Mouse (Mus musculus): ENCODE results near the gene Fopnl. TPM values are rescaled to one million over a fixed set of nuclear protein-coding genes. Genes with fewer than 3 reads are reported as not detected.

Fopnl gene
- polyA plus RNA-seq, 1 experiment from 2014 or later = 147 TPM

- Histone ChIP-seq H3K9me3 (ENCODE audit: low read length) (no peaks in the 10 kb centered on the region), H3K27ac (ENCODE audit: low read length) (0 out of 2 replicates have a peak overlapping the region, but pooled peaks have one; percentile 15), H3K4me2 (replicated peaks; ENCODE audit: low read depth, low read length) (no peak overlapping the region), H3K4me1 (ENCODE audit: insufficient read depth, low read length) (peaks cover 16% of the 10 kb centered on the region), H3K4me3 (ENCODE audit: low read length) (no peak overlapping the region), H3K36me3 (ENCODE audit: insufficient read depth, low read length) (no peaks in the 10 kb centered on the region), H3K27me3 (ENCODE audit: insufficient read depth, low read length) (no peaks in the 10 kb centered on the region), H3K9ac (replicated peaks; ENCODE audit: low read length) (no peak overlapping the region)
- no peak for ATAC-seq (ENCODE audit: low FRiP score, low TSS enrichment)
- 70% methylated on average over 2 of the region's 2 CpGs for WGBS
These were observed 40.7 kb upstream of the Fopnl start for GRCm38 (mm10) chr16:14357859-14358258.

- H3K9me3 ChIP-seq (ENCODE audit: low read length) = no peaks in the 10 kb centered on the region
- no peak overlapping the region for H3K4me3 ChIP-seq (ENCODE audit: low read length)
- H3K27ac ChIP-seq (ENCODE audit: low read length) = no peak overlapping the region
- no peaks in the 10 kb centered on the region for H3K4me1 ChIP-seq (ENCODE audit: insufficient read depth, low read length)
- no peaks in the 10 kb centered on the region for H3K36me3 ChIP-seq (ENCODE audit: insufficient read depth, low read length)
- WGBS = 65% methylated on average over 5 of the region's 5 CpGs
- no peaks in the 10 kb centered on the region for H3K27me3 ChIP-seq (ENCODE audit: insufficient read depth, low read length)
- H3K9ac ChIP-seq (replicated peaks; ENCODE audit: low read length) = no peak overlapping the region
- no peak for ATAC-seq (ENCODE audit: low FRiP score, low TSS enrichment)
- no peak overlapping the region for H3K4me2 ChIP-seq (replicated peaks; ENCODE audit: low read depth, low read length)
These were observed 35.5 kb upstream of the Fopnl start for GRCm38 (mm10) chr16:14352663-14353062.

- no peak overlapping the region for H3K27ac ChIP-seq (ENCODE audit: low read length)
- H3K36me3 ChIP-seq (ENCODE audit: insufficient read depth, low read length) = no peaks in the 10 kb centered on the region
- no peak overlapping the region for H3K4me3 ChIP-seq (ENCODE audit: low read length)
- no peak for ATAC-seq (ENCODE audit: low FRiP score, low TSS enrichment)
- no peak overlapping the region for H3K4me2 ChIP-seq (replicated peaks; ENCODE audit: low read depth, low read length)
- H3K27me3 ChIP-seq (ENCODE audit: insufficient read depth, low read length) = no peaks in the 10 kb centered on the region
- H3K9ac ChIP-seq (replicated peaks; ENCODE audit: low read length) = no peak overlapping the region
- 74% methylated on average over 3 of the region's 3 CpGs for WGBS
- H3K9me3 ChIP-seq (ENCODE audit: low read length) = no peaks in the 10 kb centered on the region
- no peaks in the 10 kb centered on the region for H3K4me1 ChIP-seq (ENCODE audit: insufficient read depth, low read length)
These were observed 35.0 kb upstream of the Fopnl start for GRCm38 (mm10) chr16:14352234-14352633.

- H3K9ac ChIP-seq (replicated peaks; ENCODE audit: low read length) = no peak overlapping the region
- no peaks in the 10 kb centered on the region for H3K36me3 ChIP-seq (ENCODE audit: insufficient read depth, low read length)
- no peaks in the 10 kb centered on the region for H3K4me1 ChIP-seq (ENCODE audit: insufficient read depth, low read length)
- no peak for ATAC-seq (ENCODE audit: low FRiP score, low TSS enrichment)
- no peaks in the 10 kb centered on the region for H3K9me3 ChIP-seq (ENCODE audit: low read length)
- no peak overlapping the region for H3K27ac ChIP-seq (ENCODE audit: low read length)
- H3K4me2 ChIP-seq (replicated peaks; ENCODE audit: low read depth, low read length) = no peak overlapping the region
- H3K4me3 ChIP-seq (ENCODE audit: low read length) = no peak overlapping the region
- H3K27me3 ChIP-seq (ENCODE audit: insufficient read depth, low read length) = no peaks in the 10 kb centered on the region
These were observed 34.4 kb upstream of the Fopnl start for GRCm38 (mm10) chr16:14351571-14351970.

GRCm38 (mm10) chr16:14344967-14345366, 27.8 kb upstream of the Fopnl start:
- WGBS = 74% methylated on average over 3 of the region's 3 CpGs
- no peaks in the 10 kb centered on the region for H3K27me3 ChIP-seq (ENCODE audit: insufficient read depth, low read length)
- ATAC-seq (ENCODE audit: low FRiP score, low TSS enrichment) = no peak

GRCm38 (mm10) chr16:14328156-14328555, 11.0 kb upstream of the Fopnl start:
- no peaks in the 10 kb centered on the region for H3K4me1 ChIP-seq (ENCODE audit: insufficient read depth, low read length)
- no peak overlapping the region for H3K27ac ChIP-seq (ENCODE audit: low read length)
- no peaks in the 10 kb centered on the region for H3K9me3 ChIP-seq (ENCODE audit: low read length)
- no peaks in the 10 kb centered on the region for H3K36me3 ChIP-seq (ENCODE audit: insufficient read depth, low read length)
- WGBS = 56% methylated on average over 1 of the region's 1 CpGs
- H3K4me2 ChIP-seq (replicated peaks; ENCODE audit: low read depth, low read length) = no peak overlapping the region
- no peak for ATAC-seq (ENCODE audit: low FRiP score, low TSS enrichment)
- H3K9ac ChIP-seq (replicated peaks; ENCODE audit: low read length) = no peak overlapping the region
- H3K4me3 ChIP-seq (ENCODE audit: low read length) = no peak overlapping the region
- H3K27me3 ChIP-seq (ENCODE audit: insufficient read depth, low read length) = no peaks in the 10 kb centered on the region

More at GRCm38 (mm10) chr16:14344967-14345366, 27.8 kb upstream of the Fopnl start:
- Histone ChIP-seq H3K4me1 (ENCODE audit: insufficient read depth, low read length) (no peaks in the 10 kb centered on the region), H3K4me3 (ENCODE audit: low read length) (no peak overlapping the region), H3K9me3 (ENCODE audit: low read length) (no peaks in the 10 kb centered on the region), H3K4me2 (replicated peaks; ENCODE audit: low read depth, low read length) (no peak overlapping the region), H3K27ac (ENCODE audit: low read length) (no peak overlapping the region), H3K36me3 (ENCODE audit: insufficient read depth, low read length) (no peaks in the 10 kb centered on the region), H3K9ac (replicated peaks; ENCODE audit: low read length) (no peak overlapping the region)

- Histone ChIP-seq H3K9ac (replicated peaks; ENCODE audit: low read length) (no peak overlapping the region), H3K36me3 (ENCODE audit: insufficient read depth, low read length) (no peaks in the 10 kb centered on the region), H3K27me3 (ENCODE audit: insufficient read depth, low read length) (no peaks in the 10 kb centered on the region), H3K4me2 (replicated peaks; ENCODE audit: low read depth, low read length) (no peak overlapping the region), H3K9me3 (ENCODE audit: low read length) (no peaks in the 10 kb centered on the region), H3K4me1 (ENCODE audit: insufficient read depth, low read length) (peaks cover 10% of the 10 kb centered on the region), H3K27ac (ENCODE audit: low read length) (no peak overlapping the region), H3K4me3 (ENCODE audit: low read length) (no peak overlapping the region)
- no peak for ATAC-seq (ENCODE audit: low FRiP score, low TSS enrichment)
- 64% methylated on average over 1 of the region's 1 CpGs for WGBS
These were observed 3.3 kb upstream of the Fopnl start for GRCm38 (mm10) chr16:14320494-14320893.

- H3K4me3 ChIP-seq (ENCODE audit: low read length) = no peak overlapping the region
- no peak overlapping the region for H3K9ac ChIP-seq (replicated peaks; ENCODE audit: low read length)
- no peak overlapping the region for H3K27ac ChIP-seq (ENCODE audit: low read length)
- H3K9me3 ChIP-seq (ENCODE audit: low read length) = no peaks in the 10 kb centered on the region
- no peak for ATAC-seq (ENCODE audit: low FRiP score, low TSS enrichment)
- H3K27me3 ChIP-seq (ENCODE audit: insufficient read depth, low read length) = no peaks in the 10 kb centered on the region
- 84% methylated on average over 3 of the region's 3 CpGs for WGBS
- peaks cover 12% of the 10 kb centered on the region for H3K4me1 ChIP-seq (ENCODE audit: insufficient read depth, low read length)
- H3K36me3 ChIP-seq (ENCODE audit: insufficient read depth, low read length) = no peaks in the 10 kb centered on the region
- no peak overlapping the region for H3K4me2 ChIP-seq (replicated peaks; ENCODE audit: low read depth, low read length)
These were observed 2.5 kb upstream of the Fopnl start for GRCm38 (mm10) chr16:14319681-14320080.

- H3K36me3 ChIP-seq (ENCODE audit: insufficient read depth, low read length) = peaks cover 26% of the 10 kb centered on the region
- peaks cover 12% of the 10 kb centered on the region for H3K4me1 ChIP-seq (ENCODE audit: insufficient read depth, low read length)
- no peak overlapping the region for H3K4me2 ChIP-seq (replicated peaks; ENCODE audit: low read depth, low read length)
- 88% methylated on average over 7 of the region's 7 CpGs for WGBS
- H3K27ac ChIP-seq (ENCODE audit: low read length) = no peak overlapping the region
- no peak for ATAC-seq (ENCODE audit: low FRiP score, low TSS enrichment)
- no peak overlapping the region for H3K9ac ChIP-seq (replicated peaks; ENCODE audit: low read length)
- H3K4me3 ChIP-seq (ENCODE audit: low read length) = no peak overlapping the region
- H3K27me3 ChIP-seq (ENCODE audit: insufficient read depth, low read length) = no peaks in the 10 kb centered on the region
- no peaks in the 10 kb centered on the region for H3K9me3 ChIP-seq (ENCODE audit: low read length)
These were observed 4.3 kb downstream of the Fopnl start for GRCm38 (mm10) chr16:14312914-14313313.

- Histone ChIP-seq H3K4me1 (ENCODE audit: insufficient read depth, low read length) (peaks cover 11% of the 10 kb centered on the region), H3K9me3 (ENCODE audit: low read length) (no peaks in the 10 kb centered on the region), H3K9ac (replicated peaks; ENCODE audit: low read length) (no peak overlapping the region), H3K4me2 (replicated peaks; ENCODE audit: low read depth, low read length) (no peak overlapping the region), H3K27ac (ENCODE audit: low read length) (no peak overlapping the region), H3K36me3 (ENCODE audit: insufficient read depth, low read length) (peaks cover 36% of the 10 kb centered on the region), H3K4me3 (ENCODE audit: low read length) (no peak overlapping the region), H3K27me3 (ENCODE audit: insufficient read depth, low read length) (no peaks in the 10 kb centered on the region)
- 55% methylated on average over 6 of the region's 6 CpGs for WGBS
- ATAC-seq (ENCODE audit: low FRiP score, low TSS enrichment) = no peak
These were observed 5.8 kb downstream of the Fopnl start for GRCm38 (mm10) chr16:14311371-14311770.

Measured in kidney, embryonic 16.5 days (tissue).